Mouse (Mus musculus): Measurements from ENCODE around the gene Gcgr. TPM values are rescaled to one million over a fixed set of nuclear protein-coding genes. Genes with fewer than 3 reads are reported as not detected.
"Not testable (repeated sequence)": the region's sequence is repeated elsewhere in the genome, so short reads cannot be mapped to it uniquely, and the experiment has no call there.

Gcgr gene
- total RNA-seq, 1 experiment from 2014 or later: 0.23 TPM

GRCm38 (mm10) chr11:120554834-120555233, 24.3 kb downstream of the Gcgr start:
- ATAC-seq (ENCODE audit: extremely low read depth, insufficient number of reproducible peaks, low FRiP score, poor library complexity, severe bottlenecking): no peak

GRCm38 (mm10) chr11:120555260-120555659, 24.8 kb downstream of the Gcgr start:
- ATAC-seq (ENCODE audit: extremely low read depth, insufficient number of reproducible peaks, low FRiP score, poor library complexity, severe bottlenecking): no peak

- not testable (repeated sequence) for ATAC-seq (ENCODE audit: extremely low read depth, insufficient number of reproducible peaks, low FRiP score, poor library complexity, severe bottlenecking)
These were observed 28.3 kb downstream of the Gcgr start for GRCm38 (mm10) chr11:120558843-120559242.

GRCm38 (mm10) chr11:120560952-120561728, 30.6 kb downstream of the Gcgr start:
- no peak for ATAC-seq (ENCODE audit: extremely low read depth, insufficient number of reproducible peaks, low FRiP score, poor library complexity, severe bottlenecking)

GRCm38 (mm10) chr11:120562949-120563348, 32.5 kb downstream of the Gcgr start:
- ATAC-seq (ENCODE audit: extremely low read depth, insufficient number of reproducible peaks, low FRiP score, poor library complexity, severe bottlenecking): no peak

GRCm38 (mm10) chr11:120565114-120565513, 34.6 kb downstream of the Gcgr start:
- ATAC-seq (ENCODE audit: extremely low read depth, insufficient number of reproducible peaks, low FRiP score, poor library complexity, severe bottlenecking): no peak

- no peak for ATAC-seq (ENCODE audit: extremely low read depth, insufficient number of reproducible peaks, low FRiP score, poor library complexity, severe bottlenecking)
These were observed 37.8 kb downstream of the Gcgr start for GRCm38 (mm10) chr11:120568324-120568723.

GRCm38 (mm10) chr11:120571122-120571521, 40.6 kb downstream of the Gcgr start:
- ATAC-seq (ENCODE audit: extremely low read depth, insufficient number of reproducible peaks, low FRiP score, poor library complexity, severe bottlenecking): peak; percentile 4; the same call in 1 of the 2 replicates

- no peak for ATAC-seq (ENCODE audit: extremely low read depth, insufficient number of reproducible peaks, low FRiP score, poor library complexity, severe bottlenecking)
These were observed 41.4 kb downstream of the Gcgr start for GRCm38 (mm10) chr11:120571754-120572416.

GRCm38 (mm10) chr11:120572417-120572751, 41.9 kb downstream of the Gcgr start:
- no peak for ATAC-seq (ENCODE audit: extremely low read depth, insufficient number of reproducible peaks, low FRiP score, poor library complexity, severe bottlenecking)

- peak; percentile 78 for ATAC-seq (ENCODE audit: extremely low read depth, insufficient number of reproducible peaks, low FRiP score, poor library complexity, severe bottlenecking)
These were observed 42.5 kb downstream of the Gcgr start, which contains the start of gene P4hb for GRCm38 (mm10) chr11:120572752-120573584. TSS of gene P4hb (minus strand) at chr11:120573253.

- ATAC-seq (ENCODE audit: extremely low read depth, insufficient number of reproducible peaks, low FRiP score, poor library complexity, severe bottlenecking): no peak
These were observed 43.2 kb downstream of the Gcgr start for GRCm38 (mm10) chr11:120573585-120574277.

- ATAC-seq (ENCODE audit: extremely low read depth, insufficient number of reproducible peaks, low FRiP score, poor library complexity, severe bottlenecking): no peak
These were observed 43.7 kb downstream of the Gcgr start for GRCm38 (mm10) chr11:120574278-120574600.

- no peak for ATAC-seq (ENCODE audit: extremely low read depth, insufficient number of reproducible peaks, low FRiP score, poor library complexity, severe bottlenecking)
These were observed 44.5 kb downstream of the Gcgr start for GRCm38 (mm10) chr11:120575046-120575445.

- ATAC-seq (ENCODE audit: extremely low read depth, insufficient number of reproducible peaks, low FRiP score, poor library complexity, severe bottlenecking): no peak
These were observed 45.4 kb downstream of the Gcgr start for GRCm38 (mm10) chr11:120575940-120576339.

GRCm38 (mm10) chr11:120576365-120576981, 46.0 kb downstream of the Gcgr start:
- ATAC-seq (ENCODE audit: extremely low read depth, insufficient number of reproducible peaks, low FRiP score, poor library complexity, severe bottlenecking): no peak

- ATAC-seq (ENCODE audit: extremely low read depth, insufficient number of reproducible peaks, low FRiP score, poor library complexity, severe bottlenecking): no peak
These were observed 46.9 kb downstream of the Gcgr start for GRCm38 (mm10) chr11:120577211-120578023.

Measured in neutrophil, adult 5-6 weeks (primary cell).